Mouse (Mus musculus) embryonic facial prominence, embryonic 13.5 days (tissue): Measurements from ENCODE around the gene Cyp2w1. TPM values are rescaled to one million over a fixed set of nuclear protein-coding genes. Genes with fewer than 3 reads are reported as not detected.

Experiments
- ATAC-seq: fragments of 200-750 bp; cut with Nextera tagmentation; 2 replicates; pipeline ENCODE4 v1.8.0; 2017; ENCODE audit warnings: low read depth; ENCODE audit not compliant: insufficient number of reproducible peaks, insufficient read depth, low FRiP score, low TSS enrichment
- H3K27ac ChIP-seq: fragments of 300-500 bp; sonication (generic); 2 replicates; pipeline ENCODE4 v1.5.1; 2015; ENCODE audit warnings: moderate library complexity, mild to moderate bottlenecking, inconsistent platforms
- H3K27me3 ChIP-seq: fragments of 300-500 bp; sonication (generic); 2 replicates; pipeline ENCODE4 v1.6.1; 2015; ENCODE audit warnings: mild to moderate bottlenecking, inconsistent platforms
- H3K36me3 ChIP-seq: fragments of 300-500 bp; sonication (generic); 2 replicates; pipeline ENCODE4 v1.6.1; 2015; ENCODE audit warnings: mild to moderate bottlenecking, inconsistent platforms
- H3K4me1 ChIP-seq: fragments of 300-500 bp; sonication (generic); 2 replicates; pipeline ENCODE4 v1.6.1; 2015; ENCODE audit warnings: inconsistent platforms
- H3K4me2 ChIP-seq: fragments of 300-500 bp; sonication (generic); 2 replicates; pipeline ENCODE4 v1.6.1; 2015; ENCODE audit warnings: moderate library complexity, mild to moderate bottlenecking, inconsistent platforms
- H3K4me3 ChIP-seq: fragments of 300-500 bp; sonication (generic); 2 replicates; pipeline ENCODE4 v1.5.1; 2015; ENCODE audit warnings: mild to moderate bottlenecking, inconsistent platforms
- H3K9ac ChIP-seq: fragments of 300-500 bp; sonication (generic); 2 replicates; pipeline ENCODE4 v1.6.1; 2015; ENCODE audit warnings: mild to moderate bottlenecking, inconsistent platforms
- H3K9me3 ChIP-seq: fragments of 300-500 bp; sonication (generic); 2 replicates; pipeline ENCODE4 v1.6.1; 2016; ENCODE audit warnings: inconsistent platforms
- WGBS: fragments of 180-500 bp; shearing (Covaris S2); methylation state at CpG from one replicate; pipeline ENCODE4 v1.1.7; 2015; ENCODE audit warnings: mixed read lengths; 5-methylcytosine and 5-hydroxymethylcytosine counted together
- polyA plus RNA-seq: library from polyadenylated mRNA; unstranded; fragments of >200 nt; fragmentation: Nextera tagmentation; extraction: Ambion mirVana; gene quantifications from 2 replicates; pipeline ENCODE4 v1.2.1, GENCODE M21; 2015

Gene Cyp2w1
- polyA plus RNA-seq, 1 experiment from 2014 or later: 17.0 TPM

DNA sequence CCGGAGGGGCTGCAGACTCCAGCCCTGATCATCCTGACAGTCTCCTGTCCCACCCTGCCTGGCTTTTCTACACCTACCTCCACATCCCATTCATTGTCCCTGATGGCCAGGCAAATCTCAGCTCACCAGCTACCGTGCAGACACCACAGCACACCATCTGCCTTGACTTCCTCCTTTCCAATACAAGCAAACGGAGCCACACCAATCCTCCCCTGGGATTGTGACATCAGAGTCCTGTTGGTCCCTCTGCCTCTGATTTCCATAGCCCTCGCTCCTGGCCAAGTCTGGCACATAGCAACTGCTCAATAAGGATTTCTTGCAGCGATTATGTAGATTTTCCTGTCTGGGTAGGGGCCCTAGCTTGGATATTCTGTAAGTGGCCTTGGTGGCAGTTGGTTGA is 1.3 kb upstream of the Cyp2w1 start, which contains the start of gene Cox19:
Gene Cox19 (minus strand): TSS at position 285 of the 400 bp plus-strand sequence.
- ATAC-seq: no peak
- H3K27me3 ChIP-seq: no peaks in the 10 kb centered on the region
- 0 out of 2 replicates have a peak within 1 kb of the TSS, but pooled peaks have one; percentile 29 for H3K4me3 ChIP-seq
- H3K36me3 ChIP-seq: no peaks in the 10 kb centered on the region
- WGBS: 54% methylated on average over 5 of the region's 5 CpGs
- peak within 1 kb of the TSS; percentile 44 for H3K9ac ChIP-seq
- no peaks in the 10 kb centered on the region for H3K9me3 ChIP-seq
- H3K27ac ChIP-seq: peak within 1 kb of the TSS; percentile 87
- H3K4me2 ChIP-seq: peak within 1 kb of the TSS; percentile 45
- peaks cover 44% of the 10 kb centered on the region for H3K4me1 ChIP-seq

DNA sequence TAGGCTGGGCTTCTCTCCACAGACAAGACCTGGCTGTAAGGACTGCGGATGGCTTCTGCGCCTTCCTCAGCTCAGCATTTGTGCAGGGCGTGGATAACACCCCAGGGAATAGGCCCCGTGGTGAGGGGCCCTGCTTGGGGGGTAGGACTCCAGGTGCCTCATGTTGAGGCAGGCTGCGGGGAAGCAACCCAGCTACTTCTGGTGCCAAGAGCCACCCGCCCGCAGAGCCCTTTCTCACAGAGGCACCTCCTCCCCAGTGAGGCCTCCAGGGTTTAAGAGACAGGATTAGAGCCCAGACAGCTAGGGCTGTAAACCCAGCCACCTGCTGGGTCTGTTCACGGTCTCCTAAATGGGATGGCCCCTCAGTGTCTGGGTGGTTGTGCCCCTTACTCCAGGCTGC is 789 bp upstream of the Cyp2w1 start:
- Histone ChIP-seq H3K4me2 (peak overlapping the region; percentile 45), H3K9me3 (no peaks in the 10 kb centered on the region), H3K9ac (peak overlapping the region; percentile 44), H3K36me3 (no peaks in the 10 kb centered on the region), H3K27ac (peak overlapping the region; percentile 87), H3K27me3 (no peaks in the 10 kb centered on the region), H3K4me3 (0 out of 2 replicates have a peak overlapping the region, but pooled peaks have one; percentile 1), H3K4me1 (peaks cover 44% of the 10 kb centered on the region)
- WGBS: 18% methylated on average over 8 of the region's 8 CpGs
- peak; percentile 18; the same call in 1 of the 2 replicates for ATAC-seq

DNA sequence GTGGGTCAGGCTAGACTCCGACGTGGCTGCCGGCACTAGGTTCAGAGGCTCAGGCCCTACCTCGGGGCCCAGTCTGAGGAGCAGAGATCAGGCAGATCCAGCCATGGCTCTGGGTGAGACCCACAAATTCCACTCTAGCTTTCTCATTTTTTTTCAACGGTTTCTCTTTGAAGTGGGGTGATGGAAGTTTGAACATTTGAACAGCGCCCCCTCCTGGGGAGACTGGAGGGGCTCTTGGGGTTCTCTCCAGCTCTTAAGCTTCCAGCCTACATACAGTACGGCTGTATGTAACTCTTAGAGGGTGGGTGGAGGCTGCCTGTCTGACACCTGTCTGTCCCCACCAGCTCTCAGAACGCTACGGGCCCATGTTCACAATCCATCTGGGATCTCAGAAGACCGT is 1.1 kb downstream of the Cyp2w1 start:
- H3K9me3 ChIP-seq: no peaks in the 10 kb centered on the region
- peak overlapping the region; percentile 66 for H3K27ac ChIP-seq
- 58% methylated on average over 10 of the region's 10 CpGs for WGBS
- peak overlapping the region; percentile 45 for H3K4me2 ChIP-seq
- no peaks in the 10 kb centered on the region for H3K27me3 ChIP-seq
- peaks cover 4% of the 10 kb centered on the region; the same call in 1 of the 2 replicates for H3K36me3 ChIP-seq
- peak overlapping the region; percentile 7; the same call in 1 of the 2 replicates for H3K9ac ChIP-seq
- H3K4me3 ChIP-seq: peak overlapping the region; percentile 29
- no peak for ATAC-seq
- peaks cover 40% of the 10 kb centered on the region for H3K4me1 ChIP-seq

DNA sequence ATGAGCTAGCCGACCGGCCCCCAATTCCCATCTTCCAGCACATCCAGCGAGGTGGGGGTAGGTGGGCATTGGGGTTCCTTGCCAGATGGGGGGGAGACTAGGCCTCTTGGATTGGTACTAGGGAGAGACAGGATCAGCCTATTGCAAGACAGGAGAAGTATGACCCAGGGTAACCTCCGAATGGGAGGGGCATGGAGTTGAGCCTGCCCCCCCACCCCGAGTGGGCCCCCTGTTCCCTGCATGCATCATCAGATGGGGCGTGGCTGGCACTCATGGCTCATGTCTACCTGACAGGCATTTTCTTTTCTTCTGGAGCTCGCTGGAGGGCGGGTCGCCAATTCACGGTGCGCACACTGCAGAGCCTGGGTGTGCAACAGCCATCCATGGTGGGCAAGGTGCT is 1.5 kb downstream of the Cyp2w1 start:
- peaks cover 40% of the 10 kb centered on the region for H3K4me1 ChIP-seq
- H3K27me3 ChIP-seq: no peaks in the 10 kb centered on the region
- H3K4me2 ChIP-seq: peak overlapping the region; percentile 34
- H3K9me3 ChIP-seq: no peaks in the 10 kb centered on the region
- WGBS: 74% methylated on average over 11 of the region's 11 CpGs
- no peak for ATAC-seq
- peaks cover 4% of the 10 kb centered on the region; the same call in 1 of the 2 replicates for H3K36me3 ChIP-seq
- H3K4me3 ChIP-seq: peak overlapping the region; percentile 29
- no peak overlapping the region for H3K27ac ChIP-seq
- H3K9ac ChIP-seq: peak overlapping the region; percentile 21; the same call in 1 of the 2 replicates

DNA sequence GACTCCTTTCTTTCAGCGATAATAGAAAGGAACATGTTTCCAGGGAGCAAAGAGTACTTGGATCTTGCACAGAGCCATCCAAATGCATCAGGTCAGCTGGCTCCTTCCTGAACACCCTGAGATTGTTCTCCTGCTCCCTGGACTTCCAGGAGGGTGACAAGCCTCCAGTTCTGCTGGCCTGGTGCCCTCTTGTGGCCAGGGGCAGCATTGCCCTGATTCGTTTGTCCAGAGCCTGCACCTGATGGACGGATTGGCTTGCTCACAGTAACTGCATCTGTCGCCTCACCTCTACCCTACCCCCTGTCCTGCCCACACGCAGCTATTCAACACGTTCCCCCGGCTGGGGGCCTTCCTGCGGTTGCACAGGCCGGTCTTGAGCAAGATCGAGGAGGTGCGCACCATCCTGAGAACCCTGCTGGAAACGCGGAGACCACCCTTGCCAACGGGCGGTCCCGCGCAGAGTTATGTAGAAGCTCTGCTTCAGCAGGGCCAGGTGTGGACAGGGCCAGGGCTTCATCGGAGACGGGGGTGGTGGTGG is 2.9 kb downstream of the Cyp2w1 start:
- H3K9ac ChIP-seq: 0 out of 2 replicates have a peak overlapping the region, but pooled peaks have one; percentile 40
- H3K27me3 ChIP-seq: no peaks in the 10 kb centered on the region
- no peak for ATAC-seq
- H3K4me3 ChIP-seq: no peak overlapping the region
- H3K36me3 ChIP-seq: peaks cover 4% of the 10 kb centered on the region; the same call in 1 of the 2 replicates
- H3K9me3 ChIP-seq: no peaks in the 10 kb centered on the region
- no peak overlapping the region for H3K4me2 ChIP-seq
- H3K27ac ChIP-seq: no peak overlapping the region
- peaks cover 36% of the 10 kb centered on the region for H3K4me1 ChIP-seq
- 43% methylated on average over 19 of the region's 19 CpGs for WGBS

DNA sequence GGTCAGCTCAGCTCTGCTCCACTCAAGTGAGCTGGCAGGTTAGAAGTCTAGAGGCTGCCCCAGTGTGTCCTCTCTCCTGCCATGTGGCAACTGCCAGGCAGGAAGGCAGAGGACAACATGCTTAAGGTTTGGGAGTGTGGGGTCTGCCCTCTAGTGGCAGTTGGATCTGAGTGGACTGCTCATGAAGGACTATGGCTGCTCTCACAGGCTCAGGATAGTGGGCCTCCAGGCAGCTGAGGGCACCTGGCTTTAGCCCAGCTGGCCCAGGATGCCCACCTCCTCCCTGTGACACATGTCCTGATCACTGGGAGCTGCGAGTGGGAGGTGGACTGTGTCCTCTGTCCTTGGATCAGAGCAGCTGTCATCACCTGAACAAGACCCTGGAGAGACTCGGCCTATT is 6.2 kb downstream of the Cyp2w1 start:
- 79% methylated on average over 2 of the region's 2 CpGs for WGBS
- Histone ChIP-seq H3K4me2 (no peak overlapping the region), H3K4me1 (peaks cover 24% of the 10 kb centered on the region), H3K4me3 (no peak overlapping the region), H3K9ac (no peak overlapping the region), H3K27ac (no peak overlapping the region), H3K27me3 (no peaks in the 10 kb centered on the region), H3K36me3 (peaks cover 11% of the 10 kb centered on the region; the same call in 1 of the 2 replicates), H3K9me3 (no peaks in the 10 kb centered on the region)
- ATAC-seq: no peak

DNA sequence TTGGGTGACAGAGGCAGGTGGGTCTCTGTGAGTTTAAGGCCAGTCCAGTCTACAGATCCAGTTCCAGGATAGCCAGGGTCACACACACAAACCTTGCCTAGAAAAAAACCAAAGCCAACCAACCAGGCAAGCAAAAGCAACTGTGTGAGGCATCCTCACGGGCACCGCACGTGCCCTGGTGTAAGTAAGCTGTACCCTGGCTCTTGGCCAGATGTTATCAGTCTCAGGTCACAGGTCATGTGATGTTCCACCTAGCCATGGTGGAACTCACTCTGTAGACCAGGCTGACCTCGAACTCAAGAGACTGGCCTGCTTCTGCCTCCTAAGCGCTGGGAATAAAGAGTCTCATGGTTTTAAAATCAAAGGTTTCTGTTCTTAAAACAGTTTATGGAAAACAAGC is 6.8 kb downstream of the Cyp2w1 start:
- ATAC-seq: no peak
- H3K27ac ChIP-seq: no peak overlapping the region
- 93% methylated on average over 5 of the region's 5 CpGs for WGBS
- H3K4me1 ChIP-seq: peaks cover 19% of the 10 kb centered on the region
- H3K9me3 ChIP-seq: no peaks in the 10 kb centered on the region
- H3K27me3 ChIP-seq: no peaks in the 10 kb centered on the region
- H3K4me2 ChIP-seq: no peak overlapping the region
- no peak overlapping the region for H3K9ac ChIP-seq
- H3K4me3 ChIP-seq: no peak overlapping the region
- H3K36me3 ChIP-seq: peaks cover 13% of the 10 kb centered on the region; the same call in 1 of the 2 replicates

DNA sequence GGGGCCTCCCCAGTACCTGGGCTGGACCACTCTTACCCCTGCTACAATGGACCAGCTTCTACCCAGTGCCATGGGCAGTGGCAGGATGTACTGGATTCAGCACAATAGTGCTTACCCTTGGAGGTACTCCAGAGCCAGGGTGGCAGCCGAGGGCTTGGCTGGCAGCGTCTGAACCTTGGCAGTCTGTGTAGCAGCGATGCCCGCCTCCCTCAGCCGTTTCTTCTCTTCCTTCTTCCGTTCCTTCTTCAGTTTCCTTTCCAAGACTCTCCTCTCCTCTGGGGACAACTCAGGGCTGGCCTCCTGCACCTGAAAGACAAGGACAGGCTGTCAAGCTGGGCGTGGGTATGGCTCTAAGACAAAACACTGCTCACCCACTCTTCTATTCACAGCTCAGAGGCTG is 11.4 kb downstream of the Cyp2w1 start:
- no peak overlapping the region for H3K9ac ChIP-seq
- ATAC-seq: no peak
- H3K27ac ChIP-seq: no peak overlapping the region
- WGBS: 69% methylated on average over 7 of the region's 7 CpGs
- H3K4me1 ChIP-seq: peaks cover 22% of the 10 kb centered on the region
- H3K9me3 ChIP-seq: no peaks in the 10 kb centered on the region
- H3K36me3 ChIP-seq: peaks cover 9% of the 10 kb centered on the region; the same call in 1 of the 2 replicates
- no peak overlapping the region for H3K4me3 ChIP-seq
- no peak overlapping the region for H3K4me2 ChIP-seq
- no peaks in the 10 kb centered on the region for H3K27me3 ChIP-seq

DNA sequence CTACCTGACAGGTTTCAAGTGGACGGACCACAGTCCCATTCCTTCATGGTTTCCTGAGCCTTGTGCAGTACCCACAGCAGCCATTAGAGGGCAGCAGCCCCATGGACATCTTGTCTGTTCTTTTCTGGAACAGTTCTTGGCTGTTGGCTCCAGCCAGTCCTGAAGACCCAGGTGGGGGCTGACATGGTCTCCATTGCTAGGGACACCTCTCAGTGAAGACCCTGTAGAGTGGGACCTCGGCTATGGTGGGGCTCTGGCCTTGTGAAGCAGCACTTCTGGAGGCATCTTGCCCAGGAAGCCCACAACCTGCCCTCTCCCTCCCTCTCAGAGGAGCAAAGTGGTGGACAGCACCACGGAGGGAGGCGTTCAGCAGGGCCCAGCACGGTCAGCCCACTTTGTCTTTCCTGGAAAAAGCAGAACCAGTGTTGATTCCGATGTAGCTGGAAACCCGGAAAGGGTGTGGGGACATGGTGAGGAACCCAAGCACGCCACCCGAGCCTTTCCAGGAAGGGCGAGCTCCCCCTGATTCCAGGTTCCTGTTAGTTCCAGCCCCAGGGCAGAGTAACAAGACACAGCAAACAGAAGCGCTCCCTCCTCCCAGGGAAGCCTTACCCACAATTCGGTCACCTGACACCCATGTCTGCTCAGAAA is 12.0 kb downstream of the Cyp2w1 start:
- peak overlapping the region; percentile 52; the same call in 1 of the 2 replicates for H3K9ac ChIP-seq
- no peaks in the 10 kb centered on the region for H3K9me3 ChIP-seq
- peak overlapping the region; percentile 48 for H3K4me2 ChIP-seq
- no peaks in the 10 kb centered on the region for H3K27me3 ChIP-seq
- WGBS: 11% methylated on average over 12 of the region's 12 CpGs
- peaks cover 22% of the 10 kb centered on the region for H3K4me1 ChIP-seq
- 0 out of 2 replicates have a peak, but pooled peaks cover 9% of the 10 kb centered on the region for H3K36me3 ChIP-seq
- no peak for ATAC-seq
- H3K4me3 ChIP-seq: no peak overlapping the region
- peak overlapping the region; percentile 80 for H3K27ac ChIP-seq

DNA sequence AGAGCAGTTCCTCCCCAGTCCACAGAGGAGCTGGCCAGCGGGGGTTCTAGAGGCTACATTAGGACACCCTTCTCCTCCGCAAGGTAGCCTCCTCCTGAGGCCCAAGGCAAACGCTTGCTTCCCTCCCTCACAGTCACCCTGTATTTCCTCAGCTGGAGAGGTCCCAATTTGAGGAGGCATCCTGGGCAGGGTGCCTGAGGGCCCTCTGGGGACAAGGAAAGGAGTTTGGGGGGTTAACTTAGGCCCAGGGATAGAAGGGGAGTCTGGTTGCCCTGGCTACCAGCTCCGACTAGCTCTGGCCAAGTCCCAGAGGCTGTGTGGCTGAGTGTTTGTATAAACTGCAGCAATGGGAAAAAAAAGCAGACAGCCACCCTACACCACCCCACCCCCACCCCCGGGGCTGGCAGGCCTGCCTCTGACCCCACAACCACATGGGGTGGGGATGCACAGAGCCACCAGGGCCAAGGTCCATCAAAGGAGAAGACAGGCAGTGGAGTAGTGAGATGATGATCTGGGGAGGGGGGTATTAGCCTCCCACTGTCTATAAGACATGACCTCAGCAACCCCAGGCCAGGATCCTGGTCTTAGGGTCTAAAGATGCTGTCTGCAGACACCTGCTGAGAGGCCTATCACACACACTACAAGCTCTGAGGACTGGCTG is 12.6 kb downstream of the Cyp2w1 start:
- ATAC-seq: no peak
- WGBS: 8% methylated on average over 5 of the region's 5 CpGs
- H3K9me3 ChIP-seq: no peaks in the 10 kb centered on the region
- peaks cover 26% of the 10 kb centered on the region for H3K4me1 ChIP-seq
- peak overlapping the region; percentile 80 for H3K27ac ChIP-seq
- H3K27me3 ChIP-seq: no peaks in the 10 kb centered on the region
- H3K36me3 ChIP-seq: 0 out of 2 replicates have a peak, but pooled peaks cover 9% of the 10 kb centered on the region
- peak overlapping the region; percentile 48 for H3K4me2 ChIP-seq
- H3K4me3 ChIP-seq: no peak overlapping the region
- H3K9ac ChIP-seq: peak overlapping the region; percentile 52; the same call in 1 of the 2 replicates

DNA sequence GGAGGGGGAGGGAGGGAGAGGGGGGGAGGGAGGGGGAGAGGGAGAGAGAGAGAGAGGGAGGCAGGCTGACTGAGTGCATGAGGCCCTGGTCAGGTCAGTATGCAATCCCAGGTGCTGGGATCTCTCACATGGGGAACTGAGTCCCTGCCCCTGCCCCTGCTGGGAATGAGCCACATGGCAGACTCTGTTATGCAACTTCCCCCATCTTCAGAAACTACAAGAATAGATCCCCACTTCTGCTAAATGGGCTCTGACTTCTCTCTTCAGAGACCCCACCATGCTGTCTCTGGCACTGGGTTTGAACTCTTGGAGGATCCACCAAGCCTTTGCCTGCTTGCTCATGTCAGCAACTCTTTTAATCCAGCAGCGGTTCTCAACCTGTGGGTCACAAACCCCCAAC is 13.4 kb downstream of the Cyp2w1 start:
- Histone ChIP-seq H3K27ac (no peak overlapping the region), H3K27me3 (no peaks in the 10 kb centered on the region), H3K4me2 (no peak overlapping the region), H3K9me3 (no peaks in the 10 kb centered on the region), H3K9ac (no peak overlapping the region), H3K4me3 (no peak overlapping the region), H3K4me1 (peaks cover 33% of the 10 kb centered on the region), H3K36me3 (0 out of 2 replicates have a peak, but pooled peaks cover 9% of the 10 kb centered on the region)
- 76% methylated on average over 1 of the region's 1 CpGs for WGBS
- ATAC-seq: no peak
